Mouse (Mus musculus): ENCODE results near the gene Capn1.

Capn1 gene

GRCm38 (mm10) chr19:6040002-6040401 lies 24.3 kb upstream of the Capn1 start:
- DNase-seq (ENCODE audit: low spot score in 2 of 2), result no peak

- no peak for DNase-seq (ENCODE audit: low spot score in 2 of 2)
Measured at GRCm38 (mm10) chr19:6038326-6038725, 22.6 kb upstream of the Capn1 start.

- no peak for DNase-seq (ENCODE audit: low spot score in 2 of 2)
Measured at GRCm38 (mm10) chr19:6037695-6038094, 22.0 kb upstream of the Capn1 start.

- DNase-seq (ENCODE audit: low spot score in 2 of 2), result no peak
Measured at GRCm38 (mm10) chr19:6035966-6036585, 20.4 kb upstream of the Capn1 start.

GRCm38 (mm10) chr19:6030520-6031280 lies 15.0 kb upstream of the Capn1 start:
- no peak for DNase-seq (ENCODE audit: low spot score in 2 of 2)

- no peak for DNase-seq (ENCODE audit: low spot score in 2 of 2)
Measured at GRCm38 (mm10) chr19:6029426-6029825, 13.7 kb upstream of the Capn1 start.

GRCm38 (mm10) chr19:6028991-6029390 lies 13.3 kb upstream of the Capn1 start:
- no peak for DNase-seq (ENCODE audit: low spot score in 2 of 2)

GRCm38 (mm10) chr19:6023930-6024329 lies 8.2 kb upstream of the Capn1 start:
- DNase-seq (ENCODE audit: low spot score in 2 of 2), result no peak

GRCm38 (mm10) chr19:6023059-6023458 lies 7.4 kb upstream of the Capn1 start:
- DNase-seq (ENCODE audit: low spot score in 2 of 2), result no peak

- DNase-seq (ENCODE audit: low spot score in 2 of 2), result no peak
Measured at GRCm38 (mm10) chr19:6020276-6020675, 4.6 kb upstream of the Capn1 start.

GRCm38 (mm10) chr19:6018142-6019089 lies 2.7 kb upstream of the Capn1 start:
- peak; percentile 53 to 84 for DNase-seq (ENCODE audit: low spot score in 2 of 2)

- DNase-seq (ENCODE audit: low spot score in 2 of 2), result no peak
Measured at GRCm38 (mm10) chr19:6016532-6016931, 835 bp upstream of the Capn1 start.

GRCm38 (mm10) chr19:6014991-6015510 lies 646 bp downstream of the Capn1 start:
- peak in 1 of 2 experiments; percentile 43 for DNase-seq (ENCODE audit: low spot score in 2 of 2)

GRCm38 (mm10) chr19:6013691-6014090 lies 2.0 kb downstream of the Capn1 start:
- no peak for DNase-seq (ENCODE audit: low spot score in 2 of 2)

- no peak for DNase-seq (ENCODE audit: low spot score in 2 of 2)
Measured at GRCm38 (mm10) chr19:6009137-6009536, 6.6 kb downstream of the Capn1 start.

- DNase-seq (ENCODE audit: low spot score in 2 of 2), result no peak
Measured at GRCm38 (mm10) chr19:6007013-6007412, 8.7 kb downstream of the Capn1 start.

- DNase-seq (ENCODE audit: low spot score in 2 of 2), result no peak
Measured at GRCm38 (mm10) chr19:6005541-6005940, 10.2 kb downstream of the Capn1 start.

- no peak for DNase-seq (ENCODE audit: low spot score in 2 of 2)
Measured at GRCm38 (mm10) chr19:5999969-6000368, 15.7 kb downstream of the Capn1 start.

GRCm38 (mm10) chr19:5998180-5998579 lies 17.5 kb downstream of the Capn1 start:
- no peak for DNase-seq (ENCODE audit: low spot score in 2 of 2)

- DNase-seq (ENCODE audit: low spot score in 2 of 2), result no peak
Measured at GRCm38 (mm10) chr19:5994711-5995110, 21.0 kb downstream of the Capn1 start.

- no peak for DNase-seq (ENCODE audit: low spot score in 2 of 2)
Measured at GRCm38 (mm10) chr19:5992012-5992411, 23.7 kb downstream of the Capn1 start.

GRCm38 (mm10) chr19:5991467-5991866 lies 24.2 kb downstream of the Capn1 start:
- DNase-seq (ENCODE audit: low spot score in 2 of 2), result no peak

Data from heart, adult 9 months (tissue).